Mouse (Mus musculus) testis, postnatal 10 days (tissue): Measurements from ENCODE around the gene BC030870.
"Not testable (repeated sequence)": the region's sequence is repeated elsewhere in the genome, so short reads cannot be mapped to it uniquely, and the experiment has no call there.

Source experiments
- DNase-seq: peaks from one replicate; pipeline ENCODE4 v3.0.0; 2021; ENCODE audit warnings: low spot score

BC030870 gene

DNA sequence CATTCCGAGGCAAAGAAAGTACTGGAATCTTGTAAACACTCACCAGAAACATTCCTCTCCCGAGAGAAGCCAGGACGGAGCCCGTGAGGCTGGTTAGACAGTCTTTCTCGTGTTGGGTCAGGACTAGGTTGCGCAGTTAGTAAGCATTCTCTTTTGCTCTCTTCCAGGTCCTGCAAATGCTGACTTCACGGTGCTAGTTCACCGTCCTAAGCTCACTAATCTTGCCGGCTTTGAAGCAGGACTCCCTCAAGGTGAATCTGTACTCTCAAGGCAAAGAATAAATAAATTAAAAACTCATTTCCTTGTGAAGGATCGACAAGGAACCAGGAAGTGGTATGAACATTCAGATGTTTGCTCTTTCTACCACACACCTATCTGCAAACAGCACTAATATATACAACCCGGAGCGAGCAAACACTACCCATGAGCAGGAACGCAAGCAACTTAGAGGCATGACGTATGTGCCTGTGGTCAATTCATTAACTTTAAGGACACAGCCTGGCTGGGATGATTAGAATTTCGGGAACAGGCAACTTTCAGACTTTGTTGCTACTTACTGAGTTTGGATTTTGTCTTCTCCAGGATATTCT is at the start of gene BC030870:
Gene BC030870, minus strand, starts transcription at position 365 of the 590 bp plus-strand sequence.
- no peak for DNase-seq

- DNase-seq = no peak
Observed at GRCm38 (mm10) chr8:65174746-65175476, 45.5 kb upstream of the BC030870 start.

- no peak for DNase-seq
Observed at GRCm38 (mm10) chr8:65169184-65169583, 39.8 kb upstream of the BC030870 start.

- DNase-seq = not testable (repeated sequence)
Observed at GRCm38 (mm10) chr8:65160676-65161075, 31.3 kb upstream of the BC030870 start.

GRCm38 (mm10) chr8:65159096-65159748 is 29.9 kb upstream of the BC030870 start:
- DNase-seq = no peak

- no peak for DNase-seq
Observed at GRCm38 (mm10) chr8:65157901-65158300, 28.5 kb upstream of the BC030870 start.

DNA sequence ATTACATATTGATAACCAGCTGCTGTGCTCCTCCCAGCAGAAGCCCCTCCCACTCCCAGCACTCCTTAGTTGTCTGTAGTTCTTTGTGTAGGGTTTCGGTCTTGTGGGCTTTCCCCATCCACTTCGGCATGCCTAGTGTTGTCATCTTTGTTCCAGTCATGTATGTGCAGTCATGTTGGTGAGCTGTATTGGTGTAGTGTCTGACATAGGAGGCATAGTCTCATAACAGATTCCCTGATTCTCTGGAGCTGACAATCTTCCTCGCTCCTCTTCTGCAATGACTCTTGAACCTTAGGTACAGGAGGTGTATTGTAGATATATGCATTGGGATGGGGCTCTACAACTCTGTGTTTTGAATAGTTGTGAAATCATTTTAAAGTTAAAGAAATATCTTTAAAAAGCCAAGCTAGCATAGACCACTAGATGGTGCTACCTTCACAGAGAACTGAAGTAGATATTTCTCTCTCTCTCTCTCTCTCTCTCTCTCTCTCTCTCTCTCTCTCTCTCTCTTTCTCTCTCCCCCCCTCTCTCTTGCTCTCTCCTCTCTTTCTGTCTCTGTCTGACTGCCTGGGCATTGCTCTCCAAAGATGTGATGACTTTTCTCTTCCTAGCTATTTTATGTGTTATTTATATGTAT is 9.6 kb upstream of the BC030870 start:
- no peak for DNase-seq

- DNase-seq = no peak
Observed at GRCm38 (mm10) chr8:65126454-65126853, 2.9 kb downstream of the BC030870 start.

GRCm38 (mm10) chr8:65126014-65126413 is 3.3 kb downstream of the BC030870 start:
- DNase-seq = no peak

DNA sequence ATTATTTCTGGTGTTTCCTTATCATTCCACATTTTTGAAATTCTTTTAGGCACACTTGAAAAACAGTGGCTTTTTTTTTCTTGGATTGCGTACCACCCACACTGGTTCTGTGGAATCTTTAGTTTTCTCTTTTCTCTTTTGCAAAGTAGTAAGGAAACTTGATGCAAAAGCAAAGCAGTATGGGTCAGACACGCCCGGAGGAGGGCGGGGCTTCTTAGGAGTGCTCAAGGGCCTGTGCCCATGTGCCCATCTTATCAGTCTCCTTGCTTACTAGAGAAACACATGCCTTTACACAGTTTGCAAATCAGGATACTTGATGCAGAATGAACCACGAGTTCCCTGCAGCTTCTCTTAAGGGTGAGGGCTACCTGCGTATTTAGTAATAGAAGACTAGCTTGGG is 17.3 kb downstream of the BC030870 start:
- DNase-seq = no peak

GRCm38 (mm10) chr8:65110285-65110691 is 19.1 kb downstream of the BC030870 start:
- peak; percentile 86 for DNase-seq

GRCm38 (mm10) chr8:65108936-65109335 is 20.4 kb downstream of the BC030870 start:
- DNase-seq = no peak

- no peak for DNase-seq
Observed at GRCm38 (mm10) chr8:65107936-65108718, 21.2 kb downstream of the BC030870 start.

GRCm38 (mm10) chr8:65104041-65104440 is 25.3 kb downstream of the BC030870 start:
- no peak for DNase-seq

DNA sequence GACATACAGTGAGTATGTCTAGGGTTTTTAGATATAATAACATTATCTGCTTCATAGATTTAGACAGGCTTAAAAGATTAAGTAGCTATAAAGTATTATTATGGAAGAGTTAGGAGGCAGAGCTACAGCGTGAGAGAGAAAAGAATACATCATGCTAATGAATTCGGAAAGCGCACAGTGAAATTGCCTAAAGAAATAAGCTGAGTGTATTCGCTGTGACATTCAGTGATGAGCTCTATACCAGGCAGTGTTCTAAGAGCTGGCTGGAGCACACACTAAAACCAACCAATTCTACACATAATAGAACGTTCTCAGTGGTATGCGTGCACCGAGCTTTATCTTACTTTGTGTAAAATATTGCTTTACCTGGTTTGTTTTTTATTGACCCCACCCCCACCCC is 25.7 kb downstream of the BC030870 start:
- no peak for DNase-seq

- no peak for DNase-seq
Observed at GRCm38 (mm10) chr8:65099735-65100134, 29.6 kb downstream of the BC030870 start.

- no peak for DNase-seq
Observed at GRCm38 (mm10) chr8:65097760-65098415, 31.5 kb downstream of the BC030870 start.

GRCm38 (mm10) chr8:65089781-65090180 is 39.6 kb downstream of the BC030870 start:
- DNase-seq = no peak

DNA sequence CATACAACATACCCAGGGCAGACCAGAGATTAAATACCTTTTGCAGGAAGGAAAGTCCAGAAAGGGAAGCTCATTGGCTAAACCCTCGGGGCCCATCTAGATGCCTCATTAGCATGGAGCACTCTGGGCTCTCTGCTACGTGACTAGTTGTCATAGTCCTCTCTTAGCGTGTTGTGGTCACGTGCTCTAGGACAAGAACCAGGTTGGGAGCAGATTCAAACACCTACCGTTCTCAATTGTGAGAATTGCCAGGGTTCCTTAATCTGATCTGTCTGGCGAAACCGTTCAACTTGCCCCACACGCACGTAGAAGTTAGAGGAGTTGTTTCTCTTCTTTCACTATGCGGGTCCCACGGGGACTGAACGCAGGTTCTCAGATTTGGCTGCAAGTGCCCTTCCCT is 41.2 kb downstream of the BC030870 start:
- no peak for DNase-seq

GRCm38 (mm10) chr8:65087711-65088110 is 41.7 kb downstream of the BC030870 start:
- peak; percentile 65 for DNase-seq

DNA sequence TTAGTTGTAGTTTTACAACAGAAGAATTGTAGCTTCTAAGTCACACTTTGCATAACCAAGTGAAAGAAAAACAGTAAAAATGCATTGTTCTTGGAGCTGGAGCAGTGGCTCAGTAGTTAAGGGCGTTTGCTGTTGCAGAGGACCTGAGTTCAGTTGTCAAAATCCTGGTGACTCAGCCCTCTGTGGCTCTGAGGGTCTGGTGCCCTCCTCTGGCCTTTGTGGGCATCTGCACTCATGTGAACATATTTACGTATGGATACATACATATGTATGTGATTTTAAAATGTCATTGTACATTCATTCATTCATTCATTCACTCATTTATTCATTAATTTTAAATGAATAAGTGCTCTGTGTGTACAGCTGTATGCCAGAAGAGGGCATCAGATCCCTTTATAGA is 43.7 kb downstream of the BC030870 start:
- DNase-seq = no peak
